Mouse (Mus musculus): ENCODE measurements at regions not wholly inside any gene's neighbourhood (a gene's known extent, or its start where the extent isn't known, plus 50 kb on each side); places are given as distances from the start of the nearest gene placed in this dataset.

DNA sequence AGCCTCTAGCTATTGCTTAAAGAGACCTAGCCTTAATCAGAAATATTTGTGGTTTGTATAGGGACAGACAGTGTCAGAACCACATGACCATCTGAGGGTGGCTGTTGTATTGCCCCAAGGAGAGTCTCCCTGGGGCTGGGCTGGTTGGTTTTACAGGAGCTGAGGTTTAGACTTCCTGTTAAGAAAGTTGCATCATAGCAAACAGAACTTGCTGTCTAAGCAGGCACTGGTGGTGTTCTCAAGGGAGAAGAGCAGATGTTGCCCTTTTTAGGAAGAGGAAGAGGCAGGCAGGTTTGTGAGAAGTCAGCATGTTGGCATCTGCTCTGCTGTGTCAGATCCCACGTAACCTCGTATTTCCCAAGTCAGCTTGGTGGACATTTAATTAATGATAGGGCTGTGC lies 52.7 kb upstream of the Tut7 start:
- no peak for DNase-seq (ENCODE audit: low spot score)
- Histone ChIP-seq H3K4me1 (replicated peaks; ENCODE audit: control insufficient read depth, insufficient read depth, low read length) (peaks cover 6% of the 10 kb centered on the region; the same call in 1 of the 2 replicates), H3K27ac (ENCODE audit: low read depth, low read length) (no peak overlapping the region)

DNA sequence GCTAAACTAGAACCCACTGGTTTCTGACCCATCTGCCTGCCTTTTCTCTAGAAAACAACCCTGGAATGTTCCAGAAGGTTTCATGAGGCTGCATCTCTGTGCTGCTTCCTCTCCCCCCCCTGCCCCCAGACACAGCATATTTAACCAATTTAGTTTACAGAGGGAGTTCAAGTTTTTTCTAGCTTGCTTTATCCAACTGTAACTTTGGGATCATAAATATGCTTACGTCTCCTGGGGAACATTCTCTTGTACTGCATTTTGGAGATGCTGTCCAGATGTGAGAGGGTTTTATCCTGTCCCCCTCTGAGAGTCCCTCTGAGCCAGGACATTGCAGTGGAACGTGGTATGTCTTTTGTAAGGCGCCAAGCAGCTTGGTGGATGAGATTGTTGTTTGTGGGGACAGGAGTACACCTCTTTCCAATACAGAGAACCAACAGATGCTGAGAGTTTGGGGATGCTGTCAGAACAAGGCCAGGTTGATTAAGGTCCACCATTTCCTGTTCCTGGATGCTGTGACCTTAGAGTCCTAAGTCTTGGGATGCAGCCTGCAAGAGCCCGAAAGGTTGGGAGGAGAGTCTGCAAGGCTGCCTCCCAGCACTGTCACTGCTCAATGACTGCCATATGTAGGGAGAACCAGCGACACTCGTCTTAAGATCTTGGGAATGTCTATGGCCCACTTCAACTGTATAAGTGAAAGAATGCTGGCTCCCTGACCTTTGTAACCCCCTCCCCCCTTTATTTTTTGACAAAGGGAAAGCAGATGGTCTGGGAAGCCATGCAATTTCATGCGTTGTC lies 51.4 kb upstream of the Tut7 start:
- WGBS: 71% methylated on average over 7 of the region's 7 CpGs
- ATAC-seq (replicated peaks; ENCODE audit: low FRiP score) (no peak), DNase-seq (ENCODE audit: low spot score) (no peak)
- Histone ChIP-seq H3K4me1 (replicated peaks; ENCODE audit: control insufficient read depth, insufficient read depth, low read length) (peaks cover 6% of the 10 kb centered on the region; the same call in 1 of the 2 replicates), H3K9me3 (ENCODE audit: control insufficient read depth, low read length) (no peaks in the 10 kb centered on the region), H3K27me3 (replicated peaks; ENCODE audit: control insufficient read depth, insufficient read depth, low read length) (no peaks in the 10 kb centered on the region), H3K9ac (ENCODE audit: low read depth, low read length) (no peak overlapping the region), H3K36me3 (ENCODE audit: control insufficient read depth, insufficient read depth, low read length) (no peaks in the 10 kb centered on the region), H3K4me3 (ENCODE audit: low read depth, low read length) (no peak overlapping the region), H3K27ac (ENCODE audit: low read depth, low read length) (no peak overlapping the region), H3K4me2 (no peak overlapping the region)

More for the DNA sequence above, 52.7 kb upstream of the Tut7 start:
- no peak overlapping the region for H3K9ac ChIP-seq (ENCODE audit: low read depth, low read length)
- WGBS: 14% methylated on average over 2 of the region's 2 CpGs
- H3K9me3 ChIP-seq (ENCODE audit: control insufficient read depth, low read length): no peaks in the 10 kb centered on the region
- no peak overlapping the region for H3K4me3 ChIP-seq (ENCODE audit: low read depth, low read length)
- no peak for ATAC-seq (replicated peaks; ENCODE audit: low FRiP score)
- H3K36me3 ChIP-seq (ENCODE audit: control insufficient read depth, insufficient read depth, low read length): no peaks in the 10 kb centered on the region
- no peaks in the 10 kb centered on the region for H3K27me3 ChIP-seq (replicated peaks; ENCODE audit: control insufficient read depth, insufficient read depth, low read length)
- H3K4me2 ChIP-seq: no peak overlapping the region
